Mouse (Mus musculus) bone marrow, adult 2 months (tissue): Measurements from ENCODE around the gene Pxdn. TPM values are rescaled to one million over a fixed set of nuclear protein-coding genes. Genes with fewer than 3 reads are reported as not detected.

Experiments
- H3K27ac ChIP-seq: fragments of 200-500 bp; 2 replicates; pipeline ENCODE4 v1.5.1; 2012; ENCODE audit warnings: low read depth, mild to moderate bottlenecking, control low read depth, inconsistent platforms, low read length; ENCODE audit not compliant: control insufficient read depth, poor library complexity, insufficient read depth
- H3K4me1 ChIP-seq: fragments of 200-500 bp; 2 replicates; pipeline ENCODE4 v1.6.1; 2011; ENCODE audit warnings: low read length; ENCODE audit not compliant: control insufficient read depth, insufficient read depth
- H3K4me3 ChIP-seq: fragments of 200-500 bp; replicated peaks from 2 replicates; pipeline ENCODE3; 2011; ENCODE audit warnings: mild to moderate bottlenecking, low read depth, low read length, control low read depth; ENCODE audit not compliant: control insufficient read depth
- CTCF ChIP-seq: fragments of 200-500 bp; IDR thresholded peaks from 2 replicates; pipeline ENCODE4 v1.5.1; 2011; ENCODE audit warnings: low read length, control low read depth; ENCODE audit not compliant: control insufficient read depth, insufficient read depth
- POLR2A ChIP-seq: fragments of 200-500 bp; IDR thresholded peaks from 2 replicates; pipeline ENCODE4 v1.6.1; 2011; ENCODE audit warnings: low read depth, mild to moderate bottlenecking, control low read depth, low read length, borderline replicate concordance; ENCODE audit not compliant: control insufficient read depth
- WGBS: fragments of 180-500 bp; shearing (Covaris S2); methylation state at CpG from one replicate; pipeline ENCODE4 v1.1.7; 2018; 5-methylcytosine and 5-hydroxymethylcytosine counted together
- polyA plus RNA-seq: library from polyadenylated mRNA; stranded (reverse); fragments of >200 nt; gene quantifications from 2 replicates; pipeline ENCODE4 v1.2.4, GENCODE M21; 2011; ENCODE audit warnings: low replicate concordance; ENCODE audit not compliant: missing spikeins, insufficient read depth, insufficient read length

Pxdn gene
- polyA plus RNA-seq, 1 experiment = 1.1 TPM

DNA sequence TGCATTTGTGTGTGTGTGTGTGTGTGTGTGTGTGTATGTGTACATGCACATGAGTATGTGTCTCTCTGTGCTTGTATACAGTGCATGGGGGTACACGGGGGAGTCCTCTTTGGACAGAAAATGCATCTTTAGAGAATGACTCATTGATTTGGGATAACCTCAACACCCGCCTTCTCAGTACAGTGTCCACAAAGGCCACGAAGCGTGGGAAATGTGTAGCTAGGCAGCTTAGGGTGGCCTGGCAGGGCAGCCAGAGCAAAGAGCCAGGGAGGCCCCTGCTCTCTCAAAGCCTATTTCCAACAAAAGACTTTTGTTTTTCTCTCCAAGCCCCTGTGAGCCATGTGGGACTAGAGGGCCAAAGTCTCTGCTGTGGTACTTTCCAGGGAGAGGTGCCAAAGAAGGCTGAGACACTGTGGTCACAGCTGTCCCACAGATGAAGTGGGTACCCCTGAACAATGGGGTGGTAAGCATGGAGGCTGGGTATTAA is 99.2 kb downstream of the Pxdn start:
- Histone ChIP-seq H3K4me1 (no peaks in the 10 kb centered on the region), H3K4me3 (no peak overlapping the region), H3K27ac (no peak overlapping the region)
- TF ChIP-seq POLR2A (no peak), CTCF (no peak)
- 67% methylated on average over 4 of the region's 4 CpGs for WGBS

DNA sequence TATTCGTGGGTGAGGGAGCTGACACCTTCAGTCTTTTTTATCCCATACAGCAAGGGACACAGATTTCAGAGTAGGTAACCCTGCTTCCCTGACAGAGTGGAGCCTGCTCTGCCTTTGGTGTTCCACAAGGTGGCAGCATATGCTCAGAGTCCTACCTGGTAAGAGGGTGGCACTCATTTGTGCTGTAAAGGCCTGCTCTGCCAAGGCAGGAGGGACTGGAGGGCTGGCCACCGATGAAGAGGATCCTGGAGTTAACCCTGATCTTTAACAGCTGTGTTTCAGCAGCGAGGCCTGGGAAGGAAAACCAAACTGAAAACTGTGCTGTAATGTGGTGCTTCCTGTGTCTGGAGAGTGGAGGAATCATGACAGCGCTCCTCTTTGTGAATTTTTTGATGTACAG is 102.2 kb downstream of the Pxdn start:
- WGBS = 30% methylated on average over 4 of the region's 4 CpGs
- Histone ChIP-seq H3K4me1 (no peaks in the 10 kb centered on the region), H3K27ac (no peak overlapping the region), H3K4me3 (no peak overlapping the region)
- TF ChIP-seq POLR2A (no peak), CTCF (no peak)

DNA sequence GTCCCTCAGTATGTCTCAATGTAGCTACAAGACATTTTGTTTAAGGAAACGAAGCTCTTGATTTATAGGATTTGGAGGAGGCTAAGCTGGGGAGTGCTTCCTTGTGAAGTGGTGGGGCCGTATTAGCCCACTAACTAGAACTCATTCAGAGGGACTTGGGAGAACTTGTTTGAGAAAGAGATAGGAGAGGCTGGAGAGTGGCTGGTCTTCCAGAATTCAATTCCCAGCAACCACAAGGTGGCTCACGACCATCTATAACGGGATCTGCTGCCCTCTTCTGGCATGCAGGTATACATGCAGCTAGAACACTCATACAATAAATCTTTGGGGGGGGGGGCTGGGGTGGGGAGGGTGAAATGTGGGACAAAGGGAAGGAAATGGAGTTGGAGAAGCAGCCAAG is 102.7 kb downstream of the Pxdn start:
- WGBS = 18% methylated on average over 4 of the region's 4 CpGs
- no peak overlapping the region for H3K27ac ChIP-seq
- no peaks in the 10 kb centered on the region for H3K4me1 ChIP-seq
- no peak overlapping the region for H3K4me3 ChIP-seq
- TF ChIP-seq CTCF (no peak), POLR2A (no peak)

DNA sequence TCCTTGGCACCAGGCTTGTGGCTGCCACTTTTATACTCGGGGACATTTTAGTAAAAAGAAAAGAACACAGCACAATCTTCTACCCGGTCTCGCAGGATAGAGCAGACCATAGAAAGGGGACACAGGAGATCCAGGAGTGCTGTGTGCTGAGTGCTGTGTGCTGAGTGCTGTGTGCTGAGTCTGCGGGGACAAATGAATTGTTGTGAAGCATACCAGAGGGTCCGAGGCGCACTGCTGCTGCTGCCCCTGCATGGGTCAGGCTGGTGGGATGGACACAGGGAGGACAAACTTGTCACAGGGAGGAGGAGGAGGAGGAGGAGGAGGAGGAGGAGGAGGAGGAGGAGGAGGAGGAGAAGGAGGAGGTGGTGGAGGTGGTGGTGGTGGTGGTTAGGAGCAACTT is 111.4 kb downstream of the Pxdn start:
- TF ChIP-seq POLR2A = no peak
- no peak for TF ChIP-seq CTCF
- Histone ChIP-seq H3K4me1 (no peaks in the 10 kb centered on the region), H3K27ac (no peak overlapping the region), H3K4me3 (no peak overlapping the region)
- 74% methylated on average over 6 of the region's 6 CpGs for WGBS

DNA sequence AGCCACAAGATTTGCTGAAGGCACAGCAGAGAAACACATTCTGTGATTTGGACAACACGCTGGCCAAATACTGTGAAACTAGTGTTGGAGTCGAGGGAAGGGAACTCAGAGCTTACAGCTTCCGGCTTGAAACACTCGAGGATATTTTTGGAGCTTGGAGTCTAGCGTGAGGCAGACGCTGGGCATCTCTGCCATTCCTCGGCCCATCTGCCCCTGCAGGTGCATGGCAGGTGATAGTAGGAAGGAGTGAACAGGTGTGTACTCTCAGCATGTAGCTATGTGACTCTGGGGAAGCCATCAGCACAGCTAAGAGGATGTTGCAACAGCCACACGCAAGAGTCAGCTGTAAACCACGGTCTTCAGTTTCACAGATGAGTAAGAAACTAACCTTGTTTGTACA is 112.4 kb downstream of the Pxdn start:
- TF ChIP-seq POLR2A (no peak), CTCF (no peak)
- 65% methylated on average over 9 of the region's 9 CpGs for WGBS
- H3K4me1 ChIP-seq = no peaks in the 10 kb centered on the region

DNA sequence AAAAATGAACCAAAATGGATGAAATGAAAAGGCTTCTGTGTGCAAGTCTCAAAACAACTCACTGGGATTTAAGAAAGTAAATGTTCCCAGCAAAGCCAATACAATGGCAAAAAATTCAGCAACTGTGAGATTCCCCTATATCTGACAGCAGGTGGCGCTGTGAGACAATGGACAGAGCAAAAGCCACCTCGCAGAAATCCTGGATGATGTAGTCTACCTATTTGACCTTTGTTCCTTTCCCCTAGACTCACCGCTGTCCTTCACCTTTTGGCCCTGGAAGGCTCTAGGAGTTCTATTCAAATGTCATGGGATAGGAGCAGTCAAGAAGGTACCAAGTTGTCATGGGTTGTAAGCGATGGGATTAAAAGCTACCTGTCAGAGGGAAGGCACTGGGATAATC is 112.8 kb downstream of the Pxdn start:
- WGBS = 16% methylated on average over 4 of the region's 4 CpGs
- H3K4me1 ChIP-seq = no peaks in the 10 kb centered on the region
- no peak for TF ChIP-seq POLR2A
- TF ChIP-seq CTCF = 0 out of 2 replicates have a peak, but pooled peaks have one; percentile 15
- no peak overlapping the region for H3K27ac ChIP-seq
- H3K4me3 ChIP-seq = no peak overlapping the region

More for the DNA sequence above, 112.4 kb downstream of the Pxdn start:
- no peak overlapping the region for H3K4me3 ChIP-seq
- no peak overlapping the region for H3K27ac ChIP-seq

DNA sequence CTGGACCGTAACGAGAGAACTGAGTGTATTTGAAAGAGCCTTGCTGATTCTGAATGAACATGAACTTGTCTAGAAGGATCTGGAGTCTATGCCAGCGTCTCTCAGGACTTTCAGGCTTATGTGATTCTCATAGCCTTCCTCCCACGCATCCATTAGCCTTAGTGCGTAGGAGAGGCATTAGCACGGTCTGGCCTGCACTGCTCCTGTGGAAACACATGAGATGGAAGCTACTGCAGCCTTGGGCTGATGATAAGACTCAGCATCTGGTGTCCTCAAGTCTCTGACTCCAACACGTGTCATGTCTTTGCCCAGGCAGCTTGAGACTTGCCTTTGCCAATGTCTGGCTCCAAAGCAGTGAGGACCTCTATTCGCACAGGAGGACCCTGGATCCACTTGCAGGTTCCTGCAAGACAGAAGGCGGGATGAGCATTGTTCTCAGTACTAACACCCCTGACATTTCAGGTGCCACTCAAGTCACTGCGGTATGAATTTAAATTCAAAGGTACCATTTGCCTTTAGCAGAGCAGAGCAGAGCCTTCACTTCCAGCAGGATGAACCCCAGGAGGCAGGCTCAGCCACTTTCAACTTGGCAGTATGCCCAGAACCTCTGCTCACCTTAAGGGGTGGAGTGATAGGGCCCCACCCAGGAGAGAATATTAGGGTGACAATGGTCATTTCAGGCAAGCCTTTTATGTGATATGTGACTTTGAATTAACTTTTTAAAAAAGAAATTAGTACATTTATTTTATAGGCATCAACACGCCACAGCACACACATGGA is 117.5 kb downstream of the Pxdn start:
- no peak for TF ChIP-seq CTCF
- TF ChIP-seq POLR2A = no peak
- 77% methylated on average over 11 of the region's 11 CpGs for WGBS
- H3K4me1 ChIP-seq = no peaks in the 10 kb centered on the region
- H3K27ac ChIP-seq = no peak overlapping the region
- no peak overlapping the region for H3K4me3 ChIP-seq

DNA sequence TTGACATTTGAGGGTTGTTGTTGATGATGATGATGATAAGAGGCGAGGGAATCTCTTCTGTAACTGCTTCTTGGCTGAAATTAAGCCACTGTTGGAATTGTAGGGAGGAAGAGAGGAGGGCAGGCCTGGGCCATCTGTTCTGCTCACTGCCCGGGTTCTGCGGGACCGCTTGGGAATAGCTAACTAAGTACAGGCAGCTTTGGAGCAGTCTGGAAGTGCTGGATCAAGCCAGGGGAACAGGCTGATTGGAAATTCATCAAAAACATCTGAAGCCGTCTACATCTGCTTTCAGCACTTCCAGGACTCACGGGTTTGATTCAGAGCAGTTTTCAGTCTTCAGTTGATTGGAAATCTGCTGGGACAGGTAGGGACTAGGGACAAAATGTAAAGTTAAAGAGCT is 120.6 kb downstream of the Pxdn start:
- WGBS = 53% methylated on average over 6 of the region's 6 CpGs
- no peak for TF ChIP-seq POLR2A
- TF ChIP-seq CTCF = no peak
- H3K4me1 ChIP-seq = no peaks in the 10 kb centered on the region
- H3K4me3 ChIP-seq = no peak overlapping the region
- no peak overlapping the region for H3K27ac ChIP-seq

DNA sequence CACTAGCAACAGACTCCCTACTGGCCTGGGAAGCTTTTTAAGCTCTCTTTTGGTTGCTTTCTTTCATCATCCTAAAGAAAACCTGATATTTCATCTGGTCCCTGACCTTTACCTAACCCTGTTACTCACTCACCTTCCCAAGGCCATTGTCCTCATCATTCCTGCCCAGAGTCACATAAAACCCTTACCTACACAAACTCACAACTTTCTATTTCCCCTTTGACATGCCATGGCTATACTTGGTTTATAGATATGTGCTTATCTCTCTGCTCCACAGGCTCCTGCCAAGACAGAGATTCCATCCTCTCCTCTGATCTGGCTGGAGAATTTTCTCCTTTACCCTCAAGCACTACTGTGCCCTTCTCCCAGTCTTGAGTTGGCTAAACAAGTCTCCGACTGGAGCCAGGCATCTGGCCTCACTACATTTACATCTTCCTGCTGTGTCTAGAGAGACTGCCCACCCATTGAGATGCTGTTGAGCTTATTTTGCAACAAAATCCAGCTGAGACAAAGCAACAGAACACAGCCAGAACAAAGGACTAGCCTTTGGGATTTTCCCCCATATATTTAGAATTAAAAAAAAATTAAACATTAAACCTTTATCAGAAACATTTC is 124.2 kb downstream of the Pxdn start:
- H3K4me1 ChIP-seq = no peaks in the 10 kb centered on the region
- TF ChIP-seq CTCF (no peak), POLR2A (no peak)
- 45% methylated on average over 1 of the region's 1 CpGs for WGBS
- H3K27ac ChIP-seq = no peak overlapping the region
- H3K4me3 ChIP-seq = no peak overlapping the region
